Mouse (Mus musculus) MEL (cell line): ENCODE data around the gene Selenoh. TPM values are rescaled to one million over a fixed set of nuclear protein-coding genes. Genes with fewer than 3 reads are reported as not detected.

Experiments
- DNase-seq: peaks from one replicate; pipeline ENCODE4 v3.0.0; 2011; ENCODE audit warnings: low read depth, low spot score
- H3K27ac ChIP-seq: 2 replicates; pipeline ENCODE4 v1.5.1; 2012; ENCODE audit warnings: low read depth, mild to moderate bottlenecking, control low read depth, low read length, moderate library complexity; ENCODE audit not compliant: control insufficient read depth
- H3K27me3 ChIP-seq, 2 experiments: fragments of 150-350 bp in 1 of 2; sonication (generic) in 1 of 2; 2 replicates each; pipeline ENCODE4 v1.6.1; 2012; ENCODE audit warnings: low read length in 2 of 2, mild to moderate bottlenecking in 2 of 2, improper control_type of control experiment in 1 of 2, moderate library complexity in 1 of 2; ENCODE audit not compliant: insufficient read depth in 2 of 2, control insufficient read depth in 1 of 2
- H3K36me3 ChIP-seq, 2 experiments: 2 replicates each; pipeline ENCODE4 v1.6.1; 2012 to 2014; ENCODE audit warnings: low read length in 2 of 2, improper control_type of control experiment in 1 of 2, inconsistent platforms in 1 of 2, mild to moderate bottlenecking in 1 of 2; ENCODE audit not compliant: insufficient read depth in 2 of 2, control insufficient read depth in 1 of 2
- H3K4me1 ChIP-seq, 2 experiments: fragments of 150-350 bp in 1 of 2; sonication (generic) in 1 of 2; 2 replicates each; pipeline ENCODE4 v1.6.1; 2012; ENCODE audit warnings: low read length in 2 of 2, improper control_type of control experiment in 1 of 2, mild to moderate bottlenecking in 1 of 2; ENCODE audit not compliant: insufficient read depth in 2 of 2, control insufficient read depth in 1 of 2
- H3K4me3 ChIP-seq, 2 experiments: fragments of 150-350 bp in 1 of 2; sonication (generic) in 1 of 2; 2 replicates each; pipeline ENCODE4 v1.5.1; 2012; ENCODE audit warnings: low read depth in 2 of 2, low read length in 2 of 2, mild to moderate bottlenecking in 2 of 2, moderate library complexity in 2 of 2, control low read depth in 1 of 2, improper control_type of control experiment in 1 of 2; ENCODE audit not compliant: control insufficient read depth in 1 of 2, insufficient read depth in 1 of 2
- H3K79me2 ChIP-seq: 2 replicates; pipeline ENCODE4 v1.6.1; 2012; ENCODE audit warnings: mild to moderate bottlenecking, low read length, moderate library complexity; ENCODE audit not compliant: control insufficient read depth, poor library complexity, insufficient read depth
- H3K9ac ChIP-seq: 2 replicates; pipeline ENCODE4 v1.6.1; 2012; ENCODE audit warnings: low read depth, mild to moderate bottlenecking, control low read depth, low read length, moderate library complexity; ENCODE audit not compliant: control insufficient read depth, poor library complexity, severe bottlenecking
- H3K9me3 ChIP-seq: fragments of 150-350 bp; sonication (generic); replicated peaks from 2 replicates; pipeline ENCODE4 v1.6.1; 2012; ENCODE audit warnings: mild to moderate bottlenecking, low read length, improper control_type of control experiment, moderate library complexity; ENCODE audit not compliant: insufficient read depth
- CTCF ChIP-seq, 3 experiments: IDR thresholded peaks in 2 of 3; conservative IDR thresholded peaks in 1 of 3; 2 replicates each; pipeline ENCODE4 v1.5.1; 2011 to 2012; ENCODE audit warnings: low read length in 3 of 3, low read depth in 2 of 3, mild to moderate bottlenecking in 2 of 3, improper control_type of control experiment in 1 of 3, inconsistent platforms in 1 of 3, mixed read lengths in 1 of 3, moderate library complexity in 1 of 3; ENCODE audit not compliant: control insufficient read depth in 1 of 3, insufficient read depth in 1 of 3, poor library complexity in 1 of 3, severe bottlenecking in 1 of 3
- E2F4 ChIP-seq: IDR thresholded peaks from 2 replicates; pipeline ENCODE4 v1.6.1; 2011; ENCODE audit warnings: low read depth, low read length, improper control_type of control experiment, borderline replicate concordance
- ELF1 ChIP-seq: IDR thresholded peaks from 2 replicates; pipeline ENCODE4 v1.6.1; 2014; ENCODE audit warnings: low read depth, mild to moderate bottlenecking, inconsistent platforms, low read length, improper control_type of control experiment, moderate library complexity
- EP300 ChIP-seq, 2 experiments: IDR thresholded peaks; 2 replicates each; pipeline ENCODE4 v1.6.1; 2011; ENCODE audit warnings: improper control_type of control experiment in 2 of 2, low read length in 2 of 2, low read depth in 1 of 2, mild to moderate bottlenecking in 1 of 2
- ETS1 ChIP-seq: IDR thresholded peaks from 2 replicates; pipeline ENCODE4 v1.6.1; 2012; ENCODE audit warnings: low read depth, mild to moderate bottlenecking, inconsistent platforms, low read length, improper control_type of control experiment, moderate library complexity
- GABPA ChIP-seq: IDR thresholded peaks from 2 replicates; pipeline ENCODE4 v1.6.1; 2012; ENCODE audit warnings: low read depth, mild to moderate bottlenecking, inconsistent platforms, low read length, improper control_type of control experiment, moderate library complexity
- HCFC1 ChIP-seq: IDR thresholded peaks from 2 replicates; pipeline ENCODE4 v1.6.1; 2012; ENCODE audit warnings: low read depth, mild to moderate bottlenecking, inconsistent platforms, low read length, improper control_type of control experiment, moderate library complexity
- KAT2A ChIP-seq: conservative IDR thresholded peaks from 2 replicates; pipeline ENCODE4 v1.6.1; 2012; ENCODE audit warnings: low read depth, low read length, improper control_type of control experiment, inconsistent platforms
- MAFK ChIP-seq: IDR thresholded peaks from 2 replicates; pipeline ENCODE4 v1.6.1; 2011; ENCODE audit warnings: low read depth, mild to moderate bottlenecking, low read length, improper control_type of control experiment, borderline replicate concordance
- MAX ChIP-seq: IDR thresholded peaks from 2 replicates; pipeline ENCODE4 v1.6.1; 2011; ENCODE audit warnings: low read length, improper control_type of control experiment
- MAZ ChIP-seq: IDR thresholded peaks from 2 replicates; pipeline ENCODE4 v1.6.1; 2012; ENCODE audit warnings: low read depth, mild to moderate bottlenecking, inconsistent platforms, low read length, improper control_type of control experiment
- MYB ChIP-seq: IDR thresholded peaks from 2 replicates; pipeline ENCODE4 v1.6.1; 2011; ENCODE audit warnings: mild to moderate bottlenecking, low read depth, low read length, improper control_type of control experiment
- MYC ChIP-seq: IDR thresholded peaks from 2 replicates; pipeline ENCODE4 v1.6.1; 2011; ENCODE audit warnings: low read depth, mild to moderate bottlenecking, low read length, improper control_type of control experiment, moderate library complexity
- NELFE ChIP-seq: IDR thresholded peaks from 2 replicates; pipeline ENCODE4 v1.6.1; 2011; ENCODE audit warnings: low read depth, low read length, improper control_type of control experiment
- POLR2A ChIP-seq, 2 experiments: IDR thresholded peaks; 2 replicates each; pipeline ENCODE4 v1.6.1; 2011 to 2012; ENCODE audit warnings: low read length in 2 of 2, mild to moderate bottlenecking in 2 of 2, control low read depth in 1 of 2, improper control_type of control experiment in 1 of 2, low read depth in 1 of 2, moderate library complexity in 1 of 2; ENCODE audit not compliant: control insufficient read depth in 1 of 2, insufficient read depth in 1 of 2, poor library complexity in 1 of 2
- POLR2AphosphoS5 ChIP-seq: IDR thresholded peaks from 2 replicates; pipeline ENCODE4 v1.6.1; 2012; ENCODE audit warnings: low read depth, borderline replicate concordance, mild to moderate bottlenecking, inconsistent platforms, low read length, moderate library complexity, mixed read lengths
- SIN3A ChIP-seq: IDR thresholded peaks from 2 replicates; pipeline ENCODE4 v1.6.1; 2012; ENCODE audit warnings: low read length, improper control_type of control experiment, inconsistent platforms
- TAL1 ChIP-seq: IDR thresholded peaks from 2 replicates; pipeline ENCODE4 v1.6.1; 2012; ENCODE audit warnings: mild to moderate bottlenecking, inconsistent platforms, low read length, moderate library complexity, mixed read lengths
- TCF12 ChIP-seq: IDR thresholded peaks from 2 replicates; pipeline ENCODE4 v1.6.1; 2014; ENCODE audit warnings: low read depth, mild to moderate bottlenecking, inconsistent platforms, low read length, improper control_type of control experiment, moderate library complexity
- USF1 ChIP-seq: IDR thresholded peaks from 2 replicates; pipeline ENCODE4 v1.6.1; 2014; ENCODE audit warnings: low read depth, mild to moderate bottlenecking, inconsistent platforms, low read length, improper control_type of control experiment, moderate library complexity
- USF2 ChIP-seq, 2 experiments: IDR thresholded peaks; 2 replicates each; pipeline ENCODE4 v1.6.1; 2011 to 2012; ENCODE audit warnings: improper control_type of control experiment in 2 of 2, low read length in 2 of 2, borderline replicate concordance in 1 of 2, inconsistent platforms in 1 of 2, low read depth in 1 of 2, mild to moderate bottlenecking in 1 of 2; ENCODE audit not compliant: insufficient read depth in 1 of 2
- ZMIZ1 ChIP-seq: IDR thresholded peaks from 2 replicates; pipeline ENCODE4 v1.6.1; 2012; ENCODE audit warnings: low read depth, mild to moderate bottlenecking, inconsistent platforms, low read length, improper control_type of control experiment, moderate library complexity
- ZNF384 ChIP-seq: IDR thresholded peaks from 2 replicates; pipeline ENCODE4 v1.6.1; 2012; ENCODE audit warnings: low read depth, mild to moderate bottlenecking, inconsistent platforms, low read length, improper control_type of control experiment
- polyA plus RNA-seq, 2 experiments: library from polyadenylated mRNA; stranded (reverse) in 1 of 2; unstranded in 1 of 2; fragments of >175 nt in 1 of 2; fragments of >200 nt in 1 of 2; gene quantifications; 2 replicates each; pipeline versions ENCODE4 v1.2.1 to v1.2.4; 2012; ENCODE audit warnings: low replicate concordance in 2 of 2, low read depth in 1 of 2; ENCODE audit not compliant: insufficient read length in 2 of 2, insufficient read depth in 1 of 2, missing spikeins in 1 of 2
- total RNA-seq: library from RNA; depleted of rRNA; stranded (reverse); fragments of 300-350 nt; gene quantifications from 2 replicates; pipeline ENCODE4 v1.2.3, GENCODE M21; 2012

The Selenoh gene
- total and polyA plus RNA-seq, 3 experiments = 70.7 to 79.0 TPM; not detected in 1

GRCm38 (mm10) chr2:84637452-84638165, 33.0 kb downstream of the Selenoh start:
- H3K9me3 ChIP-seq = no peaks in the 10 kb centered on the region
- TF ChIP-seq ZNF384 = peak; percentile 71
- TF ChIP-seq POLR2A (IDR thresholded peaks at IDR 0.05; ENCODE audit: control insufficient read depth in 1 of 2, insufficient read depth in 1 of 2, low read depth in 1 of 2, low read length in 2 of 2, poor library complexity in 1 of 2) = no peak
- H3K27me3 ChIP-seq = no peaks in the 10 kb centered on the region
- H3K27ac ChIP-seq = no peak overlapping the region
- H3K9ac ChIP-seq = no peak overlapping the region
- H3K36me3 ChIP-seq = peaks cover 0 to 17% of the 10 kb centered on the region in 2 experiments; a peak in 3 of 4 replicates
- DNase-seq = no peak
- no peak overlapping the region for H3K4me3 ChIP-seq
- peaks cover 13 to 18% of the 10 kb centered on the region in 2 experiments for H3K4me1 ChIP-seq
- H3K79me2 ChIP-seq = peaks cover 29% of the 10 kb centered on the region

GRCm38 (mm10) chr2:84636231-84636741, 34.3 kb downstream of the Selenoh start:
- no peaks in the 10 kb centered on the region for H3K9me3 ChIP-seq
- peaks cover 0 to 25% of the 10 kb centered on the region in 2 experiments; a peak in 3 of 4 replicates for H3K36me3 ChIP-seq
- H3K4me1 ChIP-seq = peaks cover 20 to 22% of the 10 kb centered on the region in 2 experiments
- H3K27ac ChIP-seq = no peak overlapping the region
- peaks cover 33% of the 10 kb centered on the region for H3K79me2 ChIP-seq
- no peak overlapping the region for H3K9ac ChIP-seq
- no peak for TF ChIP-seq POLR2A (IDR thresholded peaks at IDR 0.05; ENCODE audit: control insufficient read depth in 1 of 2, insufficient read depth in 1 of 2, low read depth in 1 of 2, low read length in 2 of 2, poor library complexity in 1 of 2)
- no peak for TF ChIP-seq KAT2A
- TF ChIP-seq ZNF384 = no peak
- no peak for TF ChIP-seq CTCF (IDR thresholded peaks at IDR 0.05 in 2 of 3, conservative IDR thresholded peaks at IDR 0.05 in 1 of 3; ENCODE audit: control insufficient read depth in 1 of 3, insufficient read depth in 1 of 3, low read depth in 2 of 3, low read length in 3 of 3, poor library complexity in 1 of 3, severe bottlenecking in 1 of 3)
- no peak for TF ChIP-seq E2F4
- TF ChIP-seq ELF1 = no peak
- TF ChIP-seq MYB = no peak
- no peak for TF ChIP-seq HCFC1
- TF ChIP-seq TAL1 = no peak
- no peak for TF ChIP-seq NELFE
- no peak for TF ChIP-seq ZMIZ1
- H3K4me3 ChIP-seq = no peak overlapping the region
- no peaks in the 10 kb centered on the region for H3K27me3 ChIP-seq
- no peak for DNase-seq

- Histone ChIP-seq H3K9ac (no peak overlapping the region), H3K79me2 (peaks cover 32% of the 10 kb centered on the region), H3K4me3 (no peak overlapping the region), H3K9me3 (no peaks in the 10 kb centered on the region), H3K4me1 (peaks cover 20 to 22% of the 10 kb centered on the region in 2 experiments), H3K27me3 (no peaks in the 10 kb centered on the region), H3K36me3 (peaks cover 0 to 25% of the 10 kb centered on the region in 2 experiments; a peak in 3 of 4 replicates), H3K27ac (no peak overlapping the region)
- TF ChIP-seq TAL1 (no peak), ETS1 (no peak), MAX (no peak), MYC (no peak), ZMIZ1 (no peak), KAT2A (no peak), USF2 (IDR thresholded peaks at IDR 0.05; ENCODE audit: borderline replicate concordance in 1 of 2, insufficient read depth in 1 of 2, low read depth in 1 of 2, low read length in 2 of 2) (no peak), EP300 (IDR thresholded peaks at IDR 0.05; ENCODE audit: low read depth in 1 of 2, low read length in 2 of 2) (no peak), USF1 (no peak), MAZ (no peak), TCF12 (no peak), POLR2AphosphoS5 (no peak), GABPA (no peak), HCFC1 (no peak), SIN3A (no peak), MAFK (no peak)
- DNase-seq = no peak
Measured at GRCm38 (mm10) chr2:84635611-84636010, 35.0 kb downstream of the Selenoh start.
